Mouse (Mus musculus) layer of hippocampus, adult 2 months (tissue): Measurements from ENCODE around the gene Ablim1. TPM values are rescaled to one million over a fixed set of nuclear protein-coding genes. Genes with fewer than 3 reads are reported as not detected.

Source experiments
- DNase-seq, 2 experiments: peaks; one replicate each; pipeline ENCODE4 v3.0.0; 2022; ENCODE audit warnings: low spot score in 2 of 2
- H3K27ac ChIP-seq: fragments of 200-600 bp; 2 replicates; pipeline ENCODE4 v1.8.1; 2022
- H3K4me3 ChIP-seq: fragments of 200-600 bp; 2 replicates; pipeline ENCODE4 v1.8.1; 2022; ENCODE audit warnings: mild to moderate bottlenecking
- CTCF ChIP-seq: fragments of 200-600 bp; conservative IDR thresholded peaks from 2 replicates; pipeline ENCODE4 v1.8.1; 2022; ENCODE audit warnings: antibody characterized with exemption, mild to moderate bottlenecking, moderate library complexity
- total RNA-seq, 2 experiments: library from RNA; stranded (reverse); gene quantifications; 2 replicates each; pipeline ENCODE4 v1.2.3; 2021

Gene Ablim1
- total RNA-seq, 2 experiments from 2014 or later, result 85.1 to 86.0 TPM

- no peak for DNase-seq
- no peak for TF ChIP-seq CTCF
- Histone ChIP-seq H3K4me3 (no peak overlapping the region), H3K27ac (no peak overlapping the region)
Observed at GRCm38 (mm10) chr19:57235931-57236330, 78.8 kb downstream of the Ablim1 start.

- no peak for DNase-seq
- Histone ChIP-seq H3K27ac (no peak overlapping the region), H3K4me3 (no peak overlapping the region)
- TF ChIP-seq CTCF, result no peak
Observed at GRCm38 (mm10) chr19:57230996-57231395, 83.7 kb downstream of the Ablim1 start.

DNA sequence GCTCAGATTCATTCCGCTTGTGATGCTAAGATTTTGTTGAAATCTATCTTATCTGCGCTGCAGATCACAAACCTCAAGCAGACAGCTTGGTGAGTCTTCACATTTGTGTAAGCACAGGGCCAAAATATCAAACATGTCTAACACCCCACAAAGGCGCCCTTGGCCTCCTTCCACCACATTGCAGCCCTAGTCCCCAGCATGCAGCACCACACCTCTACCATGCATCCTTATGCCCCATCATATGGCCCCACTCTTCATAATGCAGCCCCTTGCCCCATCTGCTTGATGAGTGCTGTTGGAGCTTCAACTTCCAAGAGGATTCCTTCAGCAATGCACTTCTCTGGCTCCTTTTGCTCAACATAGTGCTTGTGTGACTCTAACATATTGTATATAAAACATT is 85.6 kb downstream of the Ablim1 start:
- Histone ChIP-seq H3K27ac (no peak overlapping the region), H3K4me3 (no peak overlapping the region)
- TF ChIP-seq CTCF, result no peak
- no peak for DNase-seq

GRCm38 (mm10) chr19:57228576-57228975 is 86.1 kb downstream of the Ablim1 start:
- TF ChIP-seq CTCF, result no peak
- no peak overlapping the region for H3K27ac ChIP-seq

DNA sequence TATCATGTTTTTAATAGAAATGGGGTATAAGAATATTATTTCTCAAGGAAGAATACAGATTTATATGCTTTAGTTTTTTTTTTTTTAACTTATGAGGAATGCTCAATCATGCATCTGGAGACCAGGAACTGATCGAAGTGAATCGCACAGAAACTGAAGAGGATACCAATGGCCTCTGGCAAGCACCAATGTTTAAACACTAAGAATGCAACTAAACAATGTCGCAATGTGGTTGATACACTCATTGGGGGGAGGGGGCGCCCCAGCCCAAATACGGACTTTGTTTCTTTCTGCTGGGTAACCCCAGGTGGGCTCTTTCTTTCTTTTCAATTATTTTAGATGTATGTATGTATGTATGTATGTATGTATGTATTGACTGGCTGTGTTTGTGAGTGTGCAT is 90.3 kb downstream of the Ablim1 start:
- no peak overlapping the region for H3K27ac ChIP-seq
- no peak for TF ChIP-seq CTCF
- no peak overlapping the region for H3K4me3 ChIP-seq
- DNase-seq, result no peak

More at GRCm38 (mm10) chr19:57228576-57228975, 86.1 kb downstream of the Ablim1 start:
- H3K4me3 ChIP-seq, result no peak overlapping the region
- no peak for DNase-seq

GRCm38 (mm10) chr19:57223686-57224085 is 91.0 kb downstream of the Ablim1 start:
- TF ChIP-seq CTCF, result no peak
- H3K27ac ChIP-seq, result no peak overlapping the region
- no peak for DNase-seq
- no peak overlapping the region for H3K4me3 ChIP-seq

DNA sequence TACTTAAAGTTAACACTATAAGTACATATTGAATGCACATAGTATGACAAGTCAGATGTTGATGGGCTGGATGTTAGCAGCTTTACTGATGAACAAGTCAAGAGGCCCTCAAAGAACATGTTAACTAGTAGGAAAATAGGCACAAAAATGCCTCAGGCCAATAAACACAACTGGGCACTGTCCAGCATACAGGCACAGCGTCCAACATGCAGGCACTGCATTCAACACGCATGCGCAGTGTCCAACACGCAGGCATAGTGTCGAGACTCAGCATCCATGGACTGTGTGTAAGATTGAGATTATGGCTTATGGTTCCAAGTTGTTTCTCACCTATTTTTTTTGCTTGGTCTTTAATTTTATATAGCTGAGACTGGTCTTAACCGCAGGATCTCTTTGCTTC is 92.1 kb downstream of the Ablim1 start:
- Histone ChIP-seq H3K4me3 (no peak overlapping the region), H3K27ac (no peak overlapping the region)
- no peak for TF ChIP-seq CTCF
- DNase-seq, result no peak

DNA sequence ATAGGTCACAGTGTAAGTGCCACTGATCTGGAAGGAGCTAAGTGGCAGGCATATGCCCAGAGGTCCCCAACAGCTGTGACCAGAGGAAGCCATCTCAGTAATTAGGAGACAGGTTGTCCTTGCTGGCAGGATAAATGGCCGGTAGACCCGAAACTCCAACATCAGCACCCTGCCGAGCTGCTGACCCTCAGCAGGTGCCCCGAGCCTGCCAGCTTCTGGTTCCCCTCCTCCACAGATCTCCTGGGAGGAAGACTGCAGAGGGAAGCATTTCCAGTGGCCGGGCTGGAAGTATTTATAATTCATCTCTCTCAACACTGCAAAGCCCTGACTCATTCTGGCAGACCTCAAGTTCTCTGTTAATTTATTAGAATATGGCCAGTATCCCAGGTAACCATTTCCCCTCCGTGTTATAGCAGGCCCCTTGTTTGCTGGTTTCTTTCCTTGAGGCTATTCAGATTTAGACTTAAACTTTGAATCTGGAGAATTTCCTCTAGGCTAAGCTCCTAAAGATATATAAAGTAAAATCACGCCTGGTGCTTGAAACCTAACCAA is 93.0 kb downstream of the Ablim1 start:
- DNase-seq, result no peak
- TF ChIP-seq CTCF, result no peak
- Histone ChIP-seq H3K4me3 (no peak overlapping the region), H3K27ac (no peak overlapping the region)

- H3K27ac ChIP-seq, result no peak overlapping the region
- H3K4me3 ChIP-seq, result no peak overlapping the region
- DNase-seq, result no peak
- no peak for TF ChIP-seq CTCF
Observed at GRCm38 (mm10) chr19:57219758-57220157, 95.0 kb downstream of the Ablim1 start.

DNA sequence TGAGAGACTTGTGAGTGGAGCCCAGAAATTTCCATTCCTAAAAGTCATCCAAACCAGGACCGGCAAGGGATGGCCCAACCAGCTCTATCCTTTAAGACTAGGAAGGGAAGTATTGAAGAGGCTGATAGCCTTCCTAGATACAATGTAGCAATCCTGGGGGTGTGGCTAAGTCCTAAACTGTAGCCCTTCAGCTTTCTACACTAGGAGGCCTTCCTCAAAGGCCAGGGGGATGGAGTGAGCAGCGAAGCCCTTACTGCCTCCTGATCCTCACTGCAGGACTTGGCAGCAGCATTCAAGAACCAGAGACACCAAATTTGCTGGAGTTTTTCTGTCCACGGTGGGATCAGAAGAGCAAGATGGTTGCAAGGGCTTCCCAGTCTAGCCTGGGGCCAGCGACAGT is 97.6 kb downstream of the Ablim1 start:
- no peak for TF ChIP-seq CTCF
- no peak overlapping the region for H3K27ac ChIP-seq
- H3K4me3 ChIP-seq, result no peak overlapping the region
- DNase-seq, result no peak

- no peak for TF ChIP-seq CTCF
- Histone ChIP-seq H3K27ac (no peak overlapping the region), H3K4me3 (no peak overlapping the region)
- no peak for DNase-seq
Observed at GRCm38 (mm10) chr19:57215527-57215926, 99.2 kb downstream of the Ablim1 start.

- peak overlapping the region; percentile 74 for H3K27ac ChIP-seq
- TF ChIP-seq CTCF, result no peak
- no peak for DNase-seq
- H3K4me3 ChIP-seq, result no peak overlapping the region
Observed at GRCm38 (mm10) chr19:57212406-57212805, 102.3 kb downstream of the Ablim1 start.

DNA sequence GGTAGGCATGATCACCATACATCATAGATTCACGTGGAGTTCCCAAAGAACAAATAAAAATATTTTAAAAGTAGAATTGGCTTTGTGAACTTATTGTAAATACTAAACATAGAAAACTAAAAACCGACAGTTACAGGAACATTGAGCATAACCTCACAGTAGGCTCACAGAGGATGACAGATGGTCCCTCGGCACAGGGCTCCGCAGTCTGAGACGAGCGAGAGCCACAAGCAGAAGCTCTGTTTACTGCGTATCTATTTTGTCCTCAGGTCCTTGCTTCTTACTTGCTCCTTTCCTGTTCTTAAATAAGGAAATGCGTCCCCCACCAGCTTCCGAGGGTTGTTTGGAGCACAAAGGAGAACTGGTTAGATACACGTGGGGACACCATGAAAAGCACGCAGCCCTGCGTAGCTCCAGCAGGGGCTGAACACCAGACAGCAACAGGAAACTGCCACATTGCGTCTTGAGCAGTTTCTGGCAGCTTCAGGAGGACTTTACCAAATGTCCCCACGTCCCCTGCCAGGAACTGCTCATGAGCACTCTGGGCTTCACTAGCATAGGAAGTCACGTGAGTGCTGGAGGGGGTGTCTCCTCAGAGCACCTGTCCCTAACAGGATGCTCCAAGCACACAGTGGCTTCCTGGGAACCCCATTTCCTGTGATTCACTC is 103.1 kb downstream of the Ablim1 start:
- Histone ChIP-seq H3K4me3 (no peak overlapping the region), H3K27ac (peak overlapping the region; percentile 74)
- peak; percentile 57 to 77 for DNase-seq
- TF ChIP-seq CTCF, result peak; percentile 55

- no peak for TF ChIP-seq CTCF
- Histone ChIP-seq H3K4me3 (no peak overlapping the region), H3K27ac (peak overlapping the region; percentile 74; the same call in 1 of the 2 replicates)
- DNase-seq, result no peak
Observed at GRCm38 (mm10) chr19:57210924-57211323, 103.8 kb downstream of the Ablim1 start.

- Histone ChIP-seq H3K27ac (no peak overlapping the region), H3K4me3 (no peak overlapping the region)
- no peak for TF ChIP-seq CTCF
- DNase-seq, result no peak
Observed at GRCm38 (mm10) chr19:57204101-57204500, 110.6 kb downstream of the Ablim1 start.
